Mouse (Mus musculus): ENCODE results near the gene Sbds.

- TF ChIP-seq CTCF (IDR thresholded peaks at IDR 0.05) (no peak), EP300 (IDR thresholded peaks at IDR 0.05) (peak; percentile 52; the same call in 1 of the 2 replicates)
Measured at GRCm38 (mm10) chr5:130203948-130204347, 51.4 kb downstream of the Sbds start.
